Mouse (Mus musculus) cerebellum, adult 2 months (tissue): ENCODE measurements at regions not wholly inside any gene's neighbourhood (a gene's known extent, or its start where the extent isn't known, plus 50 kb on each side); places are given as distances from the start of the nearest gene placed in this dataset.

Experiments
- DNase-seq, 2 experiments: peaks; one replicate each; pipeline ENCODE4 v3.0.0; 2021
- H3K27ac ChIP-seq: fragments of 200-500 bp; 2 replicates; pipeline ENCODE4 v1.5.1; 2012; ENCODE audit warnings: low read length, control low read depth, inconsistent platforms; ENCODE audit not compliant: insufficient read depth
- H3K27me3 ChIP-seq: fragments of 200-500 bp; 2 replicates; pipeline ENCODE4 v1.6.1; 2012; ENCODE audit warnings: inconsistent platforms, mild to moderate bottlenecking, low read length, moderate library complexity; ENCODE audit not compliant: control insufficient read depth, insufficient read depth
- H3K4me1 ChIP-seq: fragments of 200-500 bp; 2 replicates; pipeline ENCODE4 v1.6.1; 2011; ENCODE audit warnings: low read length; ENCODE audit not compliant: control insufficient read depth, insufficient read depth
- H3K4me3 ChIP-seq: fragments of 200-500 bp; replicated peaks from 2 replicates; pipeline ENCODE3; 2011; ENCODE audit warnings: mild to moderate bottlenecking, low read depth, low read length, control low read depth; ENCODE audit not compliant: insufficient read depth
- CTCF ChIP-seq: fragments of 200-500 bp; IDR thresholded peaks from 2 replicates; pipeline ENCODE4 v1.5.1; 2011; ENCODE audit warnings: low read depth, mild to moderate bottlenecking, control low read depth, low read length, moderate library complexity, borderline replicate concordance; ENCODE audit not compliant: insufficient read depth
- POLR2A ChIP-seq: fragments of 200-500 bp; IDR thresholded peaks from 2 replicates; pipeline ENCODE4 v1.6.1; 2011; ENCODE audit warnings: low read length, control low read depth, borderline replicate concordance; ENCODE audit not compliant: insufficient read depth
- WGBS: fragments of 180-500 bp; shearing (Covaris S2); methylation state at CpG from one replicate; pipeline ENCODE4 v1.1.7; 2018; 5-methylcytosine and 5-hydroxymethylcytosine counted together

DNA sequence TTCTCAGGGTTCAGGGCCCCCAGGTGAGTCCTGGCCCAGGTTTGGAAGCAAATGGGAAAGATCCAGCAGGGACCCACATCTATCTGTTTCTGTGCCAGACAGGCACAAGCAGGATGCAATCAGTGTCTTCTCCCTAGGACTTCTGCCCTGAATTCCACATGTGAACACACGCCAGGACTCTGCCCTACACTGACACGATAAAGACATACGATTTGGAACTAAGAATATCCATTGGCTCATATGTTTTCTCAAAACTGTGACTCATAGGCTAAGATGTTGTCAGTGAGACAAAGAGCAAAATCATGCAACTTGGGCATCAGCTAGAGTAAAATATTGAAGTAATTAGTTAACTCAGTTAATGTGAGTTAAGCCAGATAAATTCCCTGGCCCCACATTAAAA is 112.6 kb downstream of the Cxcl12 start:
- no peaks in the 10 kb centered on the region for H3K27me3 ChIP-seq
- WGBS, result 50% methylated on average over 3 of the region's 3 CpGs
- no peak overlapping the region for H3K27ac ChIP-seq
- no peak for TF ChIP-seq CTCF
- no peak for TF ChIP-seq POLR2A
- no peak for DNase-seq
- H3K4me1 ChIP-seq, result peaks cover 13% of the 10 kb centered on the region
- no peak overlapping the region for H3K4me3 ChIP-seq

DNA sequence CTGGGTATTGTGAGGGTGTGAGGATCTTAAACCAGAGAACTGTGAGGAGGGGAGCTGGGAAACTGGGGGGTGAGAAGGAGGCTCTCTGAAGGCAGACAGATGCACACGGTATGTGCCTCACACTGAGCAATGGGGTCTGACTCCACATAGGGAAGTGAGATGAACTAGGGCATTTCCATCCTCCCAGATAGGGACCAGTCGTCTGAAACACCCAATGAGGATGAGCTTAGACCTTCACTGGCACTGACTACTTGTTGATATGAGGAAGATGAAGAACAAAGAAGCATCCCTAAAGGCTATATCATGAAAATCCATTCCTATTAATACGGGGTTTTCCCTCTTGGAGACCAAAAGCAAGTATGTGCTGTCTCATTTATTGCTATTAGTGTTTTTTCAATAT is 115.3 kb downstream of the Cxcl12 start:
- TF ChIP-seq CTCF, result no peak
- TF ChIP-seq POLR2A, result no peak
- 88% methylated on average over 3 of the region's 3 CpGs for WGBS

GRCm38 (mm10) chr6:117284376-117285106 is 116.2 kb downstream of the Cxcl12 start:
- Histone ChIP-seq H3K27ac (no peak overlapping the region), H3K4me3 (no peak overlapping the region), H3K4me1 (peaks cover 6% of the 10 kb centered on the region), H3K27me3 (no peaks in the 10 kb centered on the region)
- 84% methylated on average over 5 of the region's 5 CpGs for WGBS
- no peak for DNase-seq
- TF ChIP-seq CTCF (no peak), POLR2A (no peak)

More for the DNA sequence above, 115.3 kb downstream of the Cxcl12 start:
- H3K4me3 ChIP-seq, result no peak overlapping the region
- no peaks in the 10 kb centered on the region for H3K27me3 ChIP-seq
- H3K27ac ChIP-seq, result no peak overlapping the region
- DNase-seq, result no peak
- peaks cover 13% of the 10 kb centered on the region for H3K4me1 ChIP-seq

DNA sequence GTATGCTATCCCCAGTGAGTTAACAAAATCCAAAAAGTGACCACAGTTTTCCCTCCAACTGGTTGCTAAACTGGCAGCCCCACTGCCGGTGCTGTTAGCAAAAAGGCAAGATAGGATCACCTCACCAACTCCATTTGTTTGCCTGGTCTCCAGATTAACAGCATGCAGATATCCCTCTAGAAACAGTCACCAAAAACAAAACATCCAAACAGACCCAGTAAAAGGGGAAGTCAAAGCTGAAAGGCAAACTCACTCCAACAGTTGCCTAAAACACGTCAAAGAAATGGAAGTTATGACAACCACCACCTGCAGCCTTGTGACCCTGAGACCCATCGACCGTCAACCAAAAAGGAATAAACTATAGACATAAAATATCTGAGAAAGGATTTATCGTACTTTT is 119.1 kb downstream of the Cxcl12 start:
- no peak for DNase-seq
- WGBS, result 94% methylated on average over 5 of the region's 5 CpGs
- H3K27me3 ChIP-seq, result no peaks in the 10 kb centered on the region
- no peaks in the 10 kb centered on the region for H3K4me1 ChIP-seq
- H3K27ac ChIP-seq, result no peak overlapping the region
- no peak overlapping the region for H3K4me3 ChIP-seq
- TF ChIP-seq CTCF (no peak), POLR2A (no peak)

DNA sequence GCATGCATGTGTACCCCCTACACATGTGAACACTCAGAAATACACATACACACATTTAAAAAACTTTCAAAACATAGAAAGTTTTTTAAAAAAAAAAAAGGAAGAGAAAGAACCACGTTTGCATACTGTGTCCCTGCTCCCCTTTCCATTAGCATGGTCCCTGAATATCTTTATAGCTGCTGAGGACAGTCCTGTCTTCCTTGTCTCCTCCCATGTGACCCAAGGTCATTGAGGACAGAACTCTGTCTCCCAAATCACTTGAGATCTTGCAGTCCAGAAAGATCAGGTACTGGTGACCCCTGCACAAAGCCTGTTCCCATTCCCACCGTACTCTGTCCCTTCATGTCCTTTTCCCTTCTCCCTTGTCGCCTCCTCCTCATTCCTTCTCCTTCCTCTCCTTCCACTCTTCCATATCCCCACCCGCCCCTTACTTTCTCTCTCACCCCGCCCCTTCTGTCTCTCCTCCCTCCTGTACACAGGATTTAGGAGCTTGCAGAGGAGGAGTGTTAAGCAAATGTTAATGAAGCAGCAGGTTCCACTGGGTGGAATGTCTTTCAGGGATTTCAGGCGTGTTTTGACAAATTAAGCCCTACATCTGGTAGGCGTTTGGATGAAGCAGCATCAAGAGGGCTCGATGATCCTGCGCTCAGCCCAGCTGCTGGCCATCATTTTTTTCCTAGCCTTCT is 125.6 kb downstream of the Cxcl12 start:
- Histone ChIP-seq H3K4me1 (no peaks in the 10 kb centered on the region), H3K4me3 (no peak overlapping the region), H3K27ac (no peak overlapping the region), H3K27me3 (no peaks in the 10 kb centered on the region)
- TF ChIP-seq CTCF (no peak), POLR2A (no peak)
- 38% methylated on average over 9 of the region's 9 CpGs for WGBS
- DNase-seq, result no peak

- Histone ChIP-seq H3K27ac (no peak overlapping the region), H3K4me3 (no peak overlapping the region), H3K27me3 (no peaks in the 10 kb centered on the region), H3K4me1 (no peaks in the 10 kb centered on the region)
- no peak for DNase-seq
- no peak for TF ChIP-seq CTCF
- no peak for TF ChIP-seq POLR2A
- 94% methylated on average over 2 of the region's 2 CpGs for WGBS
These were observed 129.6 kb downstream of the Cxcl12 start for GRCm38 (mm10) chr6:117297918-117298317.

GRCm38 (mm10) chr6:117299503-117300288 is 131.4 kb downstream of the Cxcl12 start:
- no peak for TF ChIP-seq POLR2A
- no peak for TF ChIP-seq CTCF
- Histone ChIP-seq H3K4me3 (no peak overlapping the region), H3K27me3 (no peaks in the 10 kb centered on the region), H3K27ac (no peak overlapping the region), H3K4me1 (no peaks in the 10 kb centered on the region)
- no peak for DNase-seq
- WGBS, result 90% methylated on average over 7 of the region's 7 CpGs

GRCm38 (mm10) chr6:117303361-117303760 is 135.0 kb downstream of the Cxcl12 start:
- no peak for DNase-seq
- WGBS, result 58% methylated on average over 5 of the region's 5 CpGs
- no peaks in the 10 kb centered on the region for H3K4me1 ChIP-seq
- H3K27me3 ChIP-seq, result no peaks in the 10 kb centered on the region
- TF ChIP-seq POLR2A, result no peak
- TF ChIP-seq CTCF, result no peak
- H3K4me3 ChIP-seq, result no peak overlapping the region
- H3K27ac ChIP-seq, result no peak overlapping the region
